Mouse (Mus musculus) gastrocnemius, adult 2 months (tissue): Measurements from ENCODE around the gene Pik3r4. TPM values are rescaled to one million over a fixed set of nuclear protein-coding genes. Genes with fewer than 3 reads are reported as not detected.
A peak's percentile ranks its signal among the peaks of the same experiment; 100 is the strongest.

ENCODE experiments used
- DNase-seq: peaks from one replicate; pipeline ENCODE4 v3.0.0; 2022
- H3K27ac ChIP-seq: fragments of 200-600 bp; 2 replicates; pipeline ENCODE4 v1.8.1; 2022; ENCODE audit warnings: mild to moderate bottlenecking
- H3K4me3 ChIP-seq: fragments of 200-600 bp; 2 replicates; pipeline ENCODE4 v1.8.1; 2022; ENCODE audit warnings: mild to moderate bottlenecking, moderate library complexity
- CTCF ChIP-seq: fragments of 200-600 bp; IDR thresholded peaks from 2 replicates; pipeline ENCODE4 v1.8.1; 2022; ENCODE audit warnings: antibody characterized with exemption, mild to moderate bottlenecking, moderate library complexity
- intact Hi-C: fragments of 180-260 bp; cut with DNase I; formaldehyde crosslinking; loops from one replicate; pipeline ENCODE4 v1.15.1; 2025
- total RNA-seq, 2 experiments: library from RNA; stranded (reverse); gene quantifications; 2 replicates each; pipeline ENCODE4 v1.2.3; 2021

Pik3r4 gene
- total RNA-seq, 2 experiments from 2014 or later = 10.9 to 11.9 TPM

- H3K27ac ChIP-seq = no peak overlapping the region
- intact Hi-C loops = no loop called here
- no peak for DNase-seq
- TF ChIP-seq CTCF = no peak
- no peak overlapping the region for H3K4me3 ChIP-seq
Observed at GRCm38 (mm10) chr9:105670916-105671315, 28.1 kb downstream of the Pik3r4 start.

- TF ChIP-seq CTCF = no peak
- DNase-seq = no peak
- H3K27ac ChIP-seq = no peak overlapping the region
- H3K4me3 ChIP-seq = no peak overlapping the region
- intact Hi-C loops = no loop called here
Observed at GRCm38 (mm10) chr9:105672032-105672431, 29.3 kb downstream of the Pik3r4 start.

DNA sequence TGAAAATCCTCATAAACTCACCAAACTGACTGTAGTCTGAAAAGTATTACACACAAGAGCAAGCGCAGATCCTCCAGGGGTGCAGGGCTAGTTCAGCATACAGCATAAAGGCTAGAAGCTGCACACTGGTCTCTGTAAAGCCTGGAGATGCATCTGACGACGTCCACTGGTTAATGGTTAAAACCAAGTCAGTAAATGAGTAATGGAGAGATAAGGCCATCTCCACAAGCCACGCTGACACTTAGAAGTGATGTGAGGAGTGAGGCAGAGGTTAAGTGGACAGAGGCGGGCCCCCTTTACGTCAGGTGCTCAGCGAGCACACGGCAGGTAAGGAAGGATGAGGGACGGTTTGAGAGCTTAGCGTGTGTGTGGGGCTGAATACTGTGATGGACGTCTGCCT, 33.2 kb downstream of the Pik3r4 start:
- no peak for TF ChIP-seq CTCF
- intact Hi-C loops = no loop called here
- DNase-seq = no peak
- Histone ChIP-seq H3K4me3 (no peak overlapping the region), H3K27ac (no peak overlapping the region)

GRCm38 (mm10) chr9:105681386-105681785, 38.6 kb downstream of the Pik3r4 start:
- Histone ChIP-seq H3K4me3 (no peak overlapping the region), H3K27ac (no peak overlapping the region)
- TF ChIP-seq CTCF = no peak
- DNase-seq = no peak
- intact Hi-C loops = no loop called here

GRCm38 (mm10) chr9:105684549-105685165, 41.9 kb downstream of the Pik3r4 start:
- no peak for DNase-seq
- no peak for TF ChIP-seq CTCF
- intact Hi-C loops = no loop called here
- no peak overlapping the region for H3K27ac ChIP-seq
- H3K4me3 ChIP-seq = no peak overlapping the region

GRCm38 (mm10) chr9:105689485-105689884, 46.7 kb downstream of the Pik3r4 start:
- H3K4me3 ChIP-seq = no peak overlapping the region
- no peak overlapping the region for H3K27ac ChIP-seq
- intact Hi-C loops = no loop called here
- no peak for DNase-seq
- no peak for TF ChIP-seq CTCF

DNA sequence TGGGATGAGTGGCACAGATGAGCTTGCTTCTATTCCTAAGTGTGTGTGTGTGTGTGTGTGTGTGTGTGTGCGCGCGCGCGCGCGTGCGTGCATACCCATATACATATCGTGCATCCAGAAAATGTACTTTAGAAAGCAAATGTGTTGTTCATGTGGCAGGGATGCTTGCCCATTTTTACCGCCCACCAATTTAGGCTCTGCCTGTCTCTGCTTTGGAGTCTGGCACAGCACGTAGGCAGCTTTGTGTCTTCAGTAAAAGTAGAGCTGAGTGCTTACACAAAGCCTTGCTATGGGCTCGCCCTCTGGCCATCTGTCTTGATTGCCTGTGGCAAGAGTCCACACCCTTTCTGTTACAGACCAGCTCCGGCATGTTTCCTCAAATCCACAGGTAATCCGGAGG, 49.7 kb downstream of the Pik3r4 start:
- no peak for TF ChIP-seq CTCF
- Histone ChIP-seq H3K27ac (no peak overlapping the region), H3K4me3 (no peak overlapping the region)
- no peak for DNase-seq
- intact Hi-C loops = loop anchor here (2.0 to 5.0 kb wide), 2 partner anchors 294 to 345 kb away; no protein-coding TSS in a partner anchor

GRCm38 (mm10) chr9:105693056-105693455, 50.3 kb downstream of the Pik3r4 start:
- DNase-seq = no peak
- no peak for TF ChIP-seq CTCF
- Histone ChIP-seq H3K4me3 (no peak overlapping the region), H3K27ac (no peak overlapping the region)
- intact Hi-C loops = loop anchor here (2.0 to 5.0 kb wide), 2 partner anchors 294 to 344 kb away; no protein-coding TSS in a partner anchor

GRCm38 (mm10) chr9:105693854-105694253, 51.1 kb downstream of the Pik3r4 start:
- no peak overlapping the region for H3K4me3 ChIP-seq
- peak; percentile 88 for DNase-seq
- H3K27ac ChIP-seq = no peak overlapping the region
- intact Hi-C loops = loop anchor here (1.0 to 5.0 kb wide), 3 partner anchors 163 to 343 kb away; no protein-coding TSS in a partner anchor
- no peak; the same call in 1 of the 2 replicates for TF ChIP-seq CTCF

GRCm38 (mm10) chr9:105696818-105697564, 54.2 kb downstream of the Pik3r4 start:
- Histone ChIP-seq H3K4me3 (no peak overlapping the region), H3K27ac (no peak overlapping the region)
- intact Hi-C loops = no loop called here
- TF ChIP-seq CTCF = no peak
- no peak for DNase-seq

- no peak for DNase-seq
- H3K27ac ChIP-seq = no peak overlapping the region
- no peak for TF ChIP-seq CTCF
- no peak overlapping the region for H3K4me3 ChIP-seq
- intact Hi-C loops = no loop called here
Observed at GRCm38 (mm10) chr9:105697764-105698396, 55.1 kb downstream of the Pik3r4 start.

- intact Hi-C loops = no loop called here
- H3K27ac ChIP-seq = no peak overlapping the region
- no peak for DNase-seq
- no peak overlapping the region for H3K4me3 ChIP-seq
- TF ChIP-seq CTCF = no peak
Observed at GRCm38 (mm10) chr9:105700702-105701101, 57.9 kb downstream of the Pik3r4 start.

- peak; percentile 65 for DNase-seq
- Histone ChIP-seq H3K27ac (no peak overlapping the region), H3K4me3 (no peak overlapping the region)
- intact Hi-C loops = no loop called here
- no peak for TF ChIP-seq CTCF
Observed at GRCm38 (mm10) chr9:105701966-105702365, 59.2 kb downstream of the Pik3r4 start.
